Comparison of ENCODE assay signal across 19 mouse cellular contexts in genomic region chr6:112152535-112153364, GRCm38 (mm10).
DNase-seq lines count a peak whose midpoint lies in the region; ATAC-seq and TF ChIP-seq lines count a peak whose summit lies in the region.
"Had no signal": no experiment of that assay in that cellular context is flagged by ENCODE, and none has a peak within 500 bp of the region (broad histone marks: within the 10 kb centered on the region; RNA-seq: fewer than 3 reads in every experiment).

No protein-coding gene starts in this region.

- intact Hi-C loops in heart, postnatal 36 days (cut with DNase I) = no loop called here

- H3K27me3 ChIP-seq in midbrain, embryonic 11.5 days (ENCODE audit: control insufficient read depth, insufficient read depth, low read length) = no peaks in the 10 kb centered on the region
- no peaks in the 10 kb centered on the region for H3K27me3 ChIP-seq in midbrain, embryonic 10.5 days (ENCODE audit: low read depth, poor library complexity, severe bottlenecking)
- H3K27me3 ChIP-seq in lung, postnatal 0 days (replicated peaks; ENCODE audit: insufficient read depth, low read length) = no peaks in the 10 kb centered on the region
- H3K27me3 ChIP-seq in neural tube, embryonic 14.5 days (ENCODE audit: control insufficient read depth, insufficient read depth, low read length) = no peaks in the 10 kb centered on the region
- no peaks in the 10 kb centered on the region for H3K27me3 ChIP-seq in heart, embryonic 10.5 days (ENCODE audit: insufficient read depth, poor library complexity, severe bottlenecking)
- H3K27me3 ChIP-seq: embryonic facial prominence, embryonic 13.5 days; heart, embryonic 13.5 days; limb, embryonic 13.5 days; stomach, embryonic 15.5 days had no signal

- no peaks in the 10 kb centered on the region for H3K36me3 ChIP-seq in midbrain, embryonic 11.5 days (ENCODE audit: control insufficient read depth, insufficient read depth, low read length)
- no peaks in the 10 kb centered on the region for H3K36me3 ChIP-seq in midbrain, embryonic 10.5 days
- H3K36me3 ChIP-seq in lung, postnatal 0 days (ENCODE audit: insufficient read depth, low read length) = no peaks in the 10 kb centered on the region
- no peaks in the 10 kb centered on the region for H3K36me3 ChIP-seq in neural tube, embryonic 14.5 days (ENCODE audit: control insufficient read depth, insufficient read depth, low read length)
- H3K36me3 ChIP-seq in heart, embryonic 10.5 days = no peaks in the 10 kb centered on the region
- H3K36me3 ChIP-seq: embryonic facial prominence, embryonic 13.5 days; heart, embryonic 13.5 days; limb, embryonic 13.5 days; stomach, embryonic 15.5 days had no signal

- no peak overlapping the region for H3K9ac ChIP-seq in midbrain, embryonic 11.5 days (ENCODE audit: low read length)
- no peak overlapping the region for H3K9ac ChIP-seq in lung, postnatal 0 days (replicated peaks; ENCODE audit: low read depth)
- H3K9ac ChIP-seq in neural tube, embryonic 14.5 days (replicated peaks; ENCODE audit: low read depth, low read length) = no peak overlapping the region
- H3K9ac ChIP-seq: embryonic facial prominence, embryonic 13.5 days; heart, embryonic 13.5 days; limb, embryonic 13.5 days; liver, postnatal 0 days; stomach, embryonic 15.5 days had no signal

- H3K4me1 ChIP-seq in midbrain, embryonic 11.5 days (ENCODE audit: control insufficient read depth, insufficient read depth, low read length) = no peaks in the 10 kb centered on the region
- H3K4me1 ChIP-seq in midbrain, embryonic 10.5 days = no peaks in the 10 kb centered on the region
- H3K4me1 ChIP-seq in lung, postnatal 0 days (ENCODE audit: insufficient read depth, low read depth, low read length) = no peaks in the 10 kb centered on the region
- H3K4me1 ChIP-seq in neural tube, embryonic 14.5 days (ENCODE audit: control insufficient read depth, insufficient read depth, low read length) = no peaks in the 10 kb centered on the region
- no peaks in the 10 kb centered on the region for H3K4me1 ChIP-seq in heart, embryonic 10.5 days
- H3K4me1 ChIP-seq: heart, embryonic 13.5 days; limb, embryonic 13.5 days; stomach, embryonic 15.5 days had no signal

- DNase-seq in embryo, embryonic 11 days = peak; percentile 14
- DNase-seq in embryo, embryonic 9.5 days (ENCODE audit: extremely low spot score) = no peak
- no peak for DNase-seq in midbrain, embryonic 11.5 days (ENCODE audit: low spot score, missing footprints)
- no peak for DNase-seq in midbrain, embryonic 10.5 days (ENCODE audit: low spot score)
- DNase-seq in lung, postnatal 0 days (ENCODE audit: low spot score) = peak; percentile 18
- DNase-seq in heart, embryonic 10.5 days (ENCODE audit: low spot score) = no peak
- DNase-seq in heart, postnatal 36 days = no peak
- DNase-seq: cerebellum, adult 8-10 months; gastrocnemius, postnatal 36 days; kidney, adult 9 months; layer of hippocampus, postnatal 36 days; liver, postnatal 0 days; thymus, postnatal 4 days had no signal

- H3K27ac ChIP-seq in midbrain, embryonic 11.5 days (ENCODE audit: low read depth, low read length) = no peak overlapping the region
- H3K27ac ChIP-seq in midbrain, embryonic 10.5 days (replicated peaks) = no peak overlapping the region
- H3K27ac ChIP-seq in lung, postnatal 0 days (ENCODE audit: low read length) = no peak overlapping the region
- H3K27ac ChIP-seq in neural tube, embryonic 14.5 days (ENCODE audit: low read depth, low read length) = no peak overlapping the region
- no peak overlapping the region for H3K27ac ChIP-seq in heart, embryonic 10.5 days
- H3K27ac ChIP-seq: embryonic facial prominence, embryonic 13.5 days; heart, embryonic 13.5 days; limb, embryonic 13.5 days; stomach, embryonic 15.5 days had no signal

- H3K4me3 ChIP-seq in midbrain, embryonic 11.5 days (ENCODE audit: low read depth, low read length) = no peak overlapping the region
- no peak overlapping the region for H3K4me3 ChIP-seq in midbrain, embryonic 10.5 days
- H3K4me3 ChIP-seq in lung, postnatal 0 days (ENCODE audit: low read depth, low read length) = no peak overlapping the region
- no peak overlapping the region for H3K4me3 ChIP-seq in neural tube, embryonic 14.5 days (ENCODE audit: low read depth, low read length)
- H3K4me3 ChIP-seq in heart, embryonic 10.5 days = no peak overlapping the region
- H3K4me3 ChIP-seq: embryonic facial prominence, embryonic 13.5 days; heart, embryonic 13.5 days; limb, embryonic 13.5 days; stomach, embryonic 15.5 days had no signal

- 82% methylated on average over 10 of the region's 10 CpGs for WGBS in midbrain, embryonic 11.5 days
- WGBS in midbrain, embryonic 10.5 days = 85% methylated on average over 10 of the region's 10 CpGs
- 32% methylated on average over 10 of the region's 10 CpGs for WGBS in lung, postnatal 0 days
- WGBS in neural tube, embryonic 14.5 days = 52% methylated on average over 10 of the region's 10 CpGs
- 69% methylated on average over 10 of the region's 10 CpGs for WGBS in heart, embryonic 10.5 days

- peak; percentile 63; the same call in 1 of the 2 replicates for ATAC-seq in midbrain, embryonic 11.5 days (ENCODE audit: low FRiP score)
- ATAC-seq in lung, postnatal 0 days = peak; percentile 49; the same call in 1 of the 2 replicates
- ATAC-seq in neural tube, embryonic 14.5 days (ENCODE audit: low read depth) = peak; percentile 49; the same call in 1 of the 2 replicates
- ATAC-seq: forebrain, embryonic 14.5 days; liver, postnatal 0 days had no signal

- TF ChIP-seq EP300 in lung, postnatal 0 days (IDR thresholded peaks at IDR 0.05) = no peak

- no peak for TF ChIP-seq CTCF in lung, postnatal 0 days (IDR thresholded peaks at IDR 0.05)

- no peaks in the 10 kb centered on the region for H3K9me3 ChIP-seq in midbrain, embryonic 11.5 days (ENCODE audit: control insufficient read depth, low read length)
- no peaks in the 10 kb centered on the region for H3K9me3 ChIP-seq in midbrain, embryonic 10.5 days (replicated peaks)
- H3K9me3 ChIP-seq in lung, postnatal 0 days (ENCODE audit: low read length) = no peaks in the 10 kb centered on the region
- H3K9me3 ChIP-seq in neural tube, embryonic 14.5 days (ENCODE audit: control insufficient read depth, low read length) = no peaks in the 10 kb centered on the region
- H3K9me3 ChIP-seq in heart, embryonic 10.5 days = no peaks in the 10 kb centered on the region
- H3K9me3 ChIP-seq: embryonic facial prominence, embryonic 13.5 days; heart, embryonic 13.5 days; limb, embryonic 13.5 days; stomach, embryonic 15.5 days had no signal

- H3K4me2 ChIP-seq in midbrain, embryonic 11.5 days = no peak overlapping the region
- no peak overlapping the region for H3K4me2 ChIP-seq in lung, postnatal 0 days (replicated peaks; ENCODE audit: low read depth, low read length)
- no peak overlapping the region for H3K4me2 ChIP-seq in neural tube, embryonic 14.5 days (ENCODE audit: low read depth, low read length)
- H3K4me2 ChIP-seq: embryonic facial prominence, embryonic 13.5 days; heart, embryonic 13.5 days; limb, embryonic 13.5 days; stomach, embryonic 15.5 days had no signal

Comparison
In these comparisons a context has a peak if more than half of its experiments do, and no peak if none do; other contexts are left out.
1. DNase-seq: peak in embryo, embryonic 11 days (single experiment) and lung, postnatal 0 days (single experiment); none in embryo, embryonic 9.5 days (single experiment), midbrain, embryonic 11.5 days (single experiment), midbrain, embryonic 10.5 days (single experiment), heart, embryonic 10.5 days (single experiment) and heart, postnatal 36 days (0 of 2).
2. Peak in every context shown above with its lines, with median percentiles within 50 percentile points of each other: ATAC-seq.